Mouse (Mus musculus) cerebellum, adult (tissue): ENCODE measurements around the gene Cadm1.
A peak's percentile ranks its signal among the peaks of the same experiment; 100 is the strongest.

Source experiments
- ATAC-seq: cut with Nextera tagmentation; 2 replicates; pipeline ENCODE4 v1.9.2; 2017; ENCODE audit warnings: mild to moderate bottlenecking, moderate library complexity, mixed read lengths; ENCODE audit not compliant: insufficient number of reproducible peaks, low FRiP score, low TSS enrichment

Cadm1 gene

GRCm38 (mm10) chr9:47603971-47604370 lies 74.0 kb downstream of the Cadm1 start:
- no peak for ATAC-seq

DNA sequence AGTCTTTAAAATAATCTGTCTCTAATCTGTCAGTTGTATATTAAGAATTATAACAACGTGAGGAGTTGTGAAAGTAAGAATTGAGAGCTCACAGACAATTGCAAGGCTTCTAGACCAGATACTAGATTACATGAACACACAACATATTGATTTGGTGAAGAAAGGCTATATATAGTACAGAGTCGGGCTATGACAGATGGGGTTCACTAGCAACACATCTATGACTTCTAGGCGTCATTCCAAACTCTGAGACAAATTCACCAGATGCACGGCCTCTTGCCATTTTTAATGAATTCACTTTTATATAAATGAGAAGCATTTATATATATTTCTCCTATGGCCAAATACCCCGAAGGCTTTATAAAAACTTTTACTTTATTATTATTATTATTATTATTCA lies 75.7 kb downstream of the Cadm1 start:
- no peak for ATAC-seq

DNA sequence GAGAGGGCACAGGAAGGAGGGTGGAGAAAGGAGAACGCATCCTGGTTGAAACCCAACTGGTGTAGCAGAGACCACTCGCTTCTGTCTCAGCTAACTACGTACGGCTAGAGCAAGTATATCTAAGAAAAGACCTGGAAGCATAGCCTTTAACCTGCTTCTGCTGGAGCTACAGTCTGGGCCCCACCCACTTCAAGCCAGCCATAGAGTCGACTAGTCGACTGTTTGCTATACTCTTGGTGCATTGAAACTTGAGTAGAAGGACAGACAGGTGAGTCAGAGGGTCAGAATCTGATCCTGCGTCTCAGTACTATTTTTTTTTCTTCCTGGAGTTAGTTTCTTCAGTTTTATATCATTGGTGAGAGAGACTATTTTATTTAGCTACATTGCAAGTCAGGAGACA lies 78.5 kb downstream of the Cadm1 start:
- no peak for ATAC-seq

DNA sequence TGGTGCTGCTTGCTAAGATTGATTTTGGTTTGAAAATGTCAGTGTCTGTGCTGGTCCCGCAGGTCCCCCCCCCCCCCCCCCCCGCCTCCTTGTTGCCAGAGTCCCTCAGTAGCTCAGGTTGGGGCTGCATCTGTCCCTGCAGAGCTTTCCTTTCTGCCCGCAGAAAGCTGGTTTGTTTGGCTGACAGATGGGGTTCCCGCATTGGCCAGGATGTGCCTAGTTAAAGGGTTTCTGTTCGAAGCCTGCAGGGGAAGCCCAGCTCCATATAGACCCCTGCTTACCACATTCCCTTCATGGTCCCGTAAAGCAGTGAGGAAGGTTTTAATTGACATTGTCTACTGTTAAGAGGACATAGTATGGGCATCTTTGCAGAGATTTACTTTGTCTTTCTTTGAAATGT lies 78.9 kb downstream of the Cadm1 start:
- no peak for ATAC-seq

- no peak for ATAC-seq
Measured at GRCm38 (mm10) chr9:47609443-47609842, 79.5 kb downstream of the Cadm1 start.

GRCm38 (mm10) chr9:47610316-47610715 lies 80.3 kb downstream of the Cadm1 start:
- ATAC-seq, result no peak

- ATAC-seq, result no peak
Measured at GRCm38 (mm10) chr9:47612894-47613412, 83.0 kb downstream of the Cadm1 start.

GRCm38 (mm10) chr9:47615049-47615448 lies 85.1 kb downstream of the Cadm1 start:
- peak; percentile 68; the same call in 1 of the 2 replicates for ATAC-seq

GRCm38 (mm10) chr9:47616391-47616790 lies 86.4 kb downstream of the Cadm1 start:
- ATAC-seq, result no peak

DNA sequence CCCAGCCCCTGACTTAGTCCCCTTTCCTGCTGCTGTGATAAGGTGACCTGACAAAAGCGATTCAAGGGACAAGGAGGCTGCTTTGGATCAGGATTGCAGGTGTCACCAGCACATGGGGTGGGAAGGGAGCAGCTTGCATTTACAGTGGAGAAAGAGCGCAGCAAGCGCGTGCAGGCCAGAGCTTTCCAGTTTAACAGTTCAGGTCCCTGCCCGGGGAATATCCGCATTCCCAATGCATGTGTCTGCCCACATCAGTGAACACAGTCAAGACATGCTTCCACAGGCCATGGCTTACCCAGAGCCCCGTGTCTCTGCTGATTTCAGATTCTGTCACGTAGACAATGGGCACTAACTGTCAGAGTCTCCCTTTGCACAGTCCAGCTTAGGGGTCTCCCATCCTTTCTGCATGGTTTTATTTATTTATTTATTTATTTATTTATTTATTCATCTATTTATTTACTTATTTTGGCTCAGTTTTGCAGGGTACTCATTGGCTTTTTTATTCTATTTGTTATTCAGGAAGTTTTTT lies 89.6 kb downstream of the Cadm1 start:
- ATAC-seq, result no peak

GRCm38 (mm10) chr9:47623447-47624445 lies 93.8 kb downstream of the Cadm1 start:
- no peak for ATAC-seq

DNA sequence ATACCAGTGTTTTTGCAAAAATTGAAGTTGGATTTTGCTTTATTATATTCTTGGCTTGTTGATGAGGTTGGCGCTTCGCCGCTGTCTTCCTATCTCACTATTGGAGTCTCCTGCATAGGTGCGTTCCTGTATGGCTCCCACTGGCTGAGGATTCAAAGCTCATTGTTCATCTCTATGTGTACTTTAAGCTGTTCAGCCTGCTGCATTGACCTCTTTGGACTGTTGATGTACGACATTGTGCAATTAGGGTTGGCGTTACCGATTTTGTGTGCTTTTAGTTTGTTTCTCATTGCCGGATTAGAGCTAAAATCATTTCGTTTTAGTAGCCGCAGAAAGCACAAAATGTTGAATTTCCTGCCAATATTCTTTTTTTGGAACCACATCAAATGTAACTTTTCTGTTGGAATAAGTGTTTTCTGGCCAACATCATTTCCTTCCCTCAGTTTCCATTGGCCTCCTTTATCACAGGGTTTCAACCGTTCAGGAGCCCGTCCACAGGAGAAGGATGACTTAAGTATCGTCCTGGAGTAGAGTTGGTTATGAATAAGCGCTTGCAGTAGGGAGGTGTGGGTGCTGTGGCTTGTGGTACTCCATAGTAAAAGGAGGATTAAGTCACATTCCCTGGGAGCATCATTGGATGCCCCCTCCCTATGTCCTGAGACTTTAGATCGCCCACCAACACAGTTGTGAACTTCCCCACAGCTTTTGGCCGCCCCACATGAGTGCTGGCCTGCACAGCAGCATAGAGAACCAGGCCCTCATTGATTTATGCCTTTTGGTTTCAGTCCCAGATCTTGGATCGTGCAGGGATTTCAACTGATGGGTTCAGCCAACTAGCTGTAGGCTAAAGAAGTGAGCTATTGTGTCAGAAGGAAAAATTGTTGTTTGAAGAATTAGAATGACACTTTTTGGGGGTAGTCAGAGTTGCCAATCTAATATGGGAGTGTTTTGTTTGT lies 94.9 kb downstream of the Cadm1 start:
- no peak for ATAC-seq

GRCm38 (mm10) chr9:47625621-47626210 lies 95.7 kb downstream of the Cadm1 start:
- no peak for ATAC-seq

DNA sequence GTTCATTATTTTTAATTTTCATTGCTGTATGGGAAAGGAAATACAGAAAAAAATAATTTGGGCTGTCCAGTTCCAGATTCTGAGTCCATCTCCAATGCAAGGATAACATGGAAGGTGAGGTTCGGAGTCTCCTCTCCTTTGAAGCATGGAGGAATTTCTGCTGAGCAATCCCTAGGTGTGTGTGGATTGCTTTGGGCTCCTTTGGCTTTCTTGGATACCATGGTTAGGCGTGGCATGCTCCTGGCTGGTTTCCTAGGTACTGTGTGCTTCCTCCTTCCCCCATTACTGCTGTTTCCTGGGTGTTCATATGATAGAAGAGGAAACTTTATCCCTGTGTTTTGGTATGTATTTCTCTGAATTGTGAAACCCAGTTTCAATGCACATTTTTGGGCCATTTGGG lies 98.0 kb downstream of the Cadm1 start:
- no peak for ATAC-seq

DNA sequence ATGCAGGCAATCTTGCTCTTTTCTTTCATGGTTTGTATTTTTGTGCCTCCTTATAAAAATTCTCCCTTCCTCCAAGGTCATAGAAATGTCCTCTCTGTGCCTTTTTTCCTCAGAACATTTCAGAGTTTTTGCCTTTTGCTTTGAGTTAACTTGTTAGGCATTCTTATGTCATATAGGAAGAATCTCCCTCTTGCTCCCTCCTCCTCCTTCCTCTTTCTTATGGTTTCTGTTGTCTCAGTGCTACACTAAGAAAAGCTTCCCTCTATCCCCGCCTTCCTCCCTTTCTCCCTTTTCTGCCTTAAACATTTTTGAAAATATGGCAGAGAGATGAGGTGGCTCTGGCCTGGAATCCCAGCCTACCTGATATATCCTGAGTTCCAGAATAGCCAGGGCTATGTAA lies 98.6 kb downstream of the Cadm1 start:
- no peak for ATAC-seq

DNA sequence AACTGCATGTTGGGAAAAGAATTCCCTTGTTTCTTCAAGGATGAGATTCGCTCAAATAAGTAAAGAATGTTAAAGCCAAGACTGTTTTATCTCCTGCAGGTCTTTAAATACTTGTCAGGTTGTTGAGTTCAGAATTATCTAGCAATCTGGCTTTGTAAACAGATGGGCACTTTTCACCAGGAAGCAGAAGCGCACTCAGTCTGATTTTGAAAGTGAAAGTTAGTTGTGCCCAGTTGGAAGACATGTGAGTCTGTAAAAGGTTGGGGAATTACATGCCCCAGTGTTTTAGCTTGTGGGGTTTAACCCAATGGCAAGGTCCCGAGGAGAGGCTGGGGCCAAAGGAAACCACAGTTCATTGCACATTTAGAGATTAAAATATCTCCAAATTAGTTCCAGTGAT lies 104.7 kb downstream of the Cadm1 start:
- no peak for ATAC-seq

DNA sequence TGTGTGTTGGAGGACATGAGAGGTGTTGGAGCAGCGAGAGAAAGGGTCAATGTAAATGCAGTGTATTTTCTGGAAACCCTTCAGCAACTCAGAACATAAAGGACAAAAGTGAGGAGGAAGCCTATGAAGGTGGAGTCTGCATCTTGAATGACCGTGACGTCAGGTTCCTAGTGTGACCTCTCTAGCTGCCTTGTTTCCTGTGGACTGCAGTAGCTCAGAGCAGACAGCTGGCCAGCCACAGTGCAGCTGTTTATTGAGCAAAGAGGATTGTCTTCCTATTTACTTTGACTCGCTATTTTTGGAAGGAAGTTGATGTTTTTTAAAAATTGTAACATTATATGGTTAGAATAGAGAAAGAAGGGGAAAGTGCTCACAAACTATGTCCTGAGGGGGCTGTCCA lies 112.7 kb downstream of the Cadm1 start:
- ATAC-seq, result no peak

DNA sequence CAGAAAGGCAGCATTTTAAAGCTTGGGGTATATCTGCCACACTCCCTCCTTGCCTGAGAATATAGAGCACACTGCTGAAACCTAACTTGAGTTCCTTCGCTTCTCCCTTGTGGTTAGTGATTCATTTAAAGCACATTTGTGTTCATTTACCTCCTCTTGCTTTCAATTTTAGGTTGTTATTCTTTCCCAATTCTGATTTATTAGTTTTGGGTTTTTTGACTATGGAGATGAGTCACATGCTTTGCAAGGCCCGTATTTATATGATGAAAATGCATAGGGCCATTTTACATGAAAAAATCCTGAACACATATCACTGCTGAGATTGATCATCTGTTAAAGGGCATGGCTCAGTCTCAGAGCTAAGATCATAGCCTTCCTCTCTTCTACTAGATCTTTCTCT lies 115.1 kb downstream of the Cadm1 start:
- no peak for ATAC-seq

DNA sequence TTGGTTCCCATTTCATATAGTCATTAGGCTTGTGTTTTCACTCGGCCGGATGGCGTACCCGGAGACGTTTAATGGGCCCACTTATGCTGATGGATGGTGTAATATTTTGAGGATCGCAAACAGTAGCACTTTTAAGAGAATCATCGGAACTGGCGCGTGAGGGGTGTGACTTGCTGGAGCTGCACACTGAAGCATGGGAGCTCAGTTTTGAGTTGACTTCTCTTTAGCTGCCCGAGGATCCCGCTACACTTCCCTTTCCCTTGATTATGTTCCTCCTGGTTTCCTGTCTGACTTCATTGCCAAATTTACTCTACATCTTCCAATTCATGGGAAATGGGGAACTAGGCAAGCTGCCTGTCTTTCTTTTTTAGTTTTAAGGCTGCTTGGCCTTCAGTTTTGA lies 121.5 kb downstream of the Cadm1 start:
- ATAC-seq, result no peak

- ATAC-seq, result no peak
Measured at GRCm38 (mm10) chr9:47652203-47652602, 122.2 kb downstream of the Cadm1 start.
